Mouse (Mus musculus): ENCODE results near the gene Impg1.

DNA sequence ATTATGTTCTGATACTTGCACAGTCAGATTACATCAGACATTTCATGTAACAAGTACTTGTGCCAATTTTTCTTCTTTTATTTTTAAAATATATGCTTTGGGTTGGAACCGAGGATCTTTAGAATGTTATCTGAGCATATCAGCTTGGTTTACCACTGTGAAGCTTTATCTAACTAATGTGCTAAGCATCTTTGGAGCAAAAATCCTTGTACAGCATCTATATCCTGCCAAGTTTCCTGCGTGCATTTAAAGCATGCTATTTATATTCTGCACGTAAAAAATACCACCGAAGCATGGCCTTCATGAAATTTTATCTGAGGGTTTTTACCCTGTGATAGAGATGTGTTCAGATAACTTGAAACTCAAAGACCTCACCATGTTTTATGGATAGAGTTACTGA, 169.2 kb downstream of the Impg1 start:
- no peak for TF ChIP-seq POLR2A (IDR thresholded peaks at IDR 0.05; ENCODE audit: borderline replicate concordance, control insufficient read depth, low read depth, low read length)
- no peak for TF ChIP-seq CTCF (IDR thresholded peaks at IDR 0.05; ENCODE audit: control insufficient read depth, insufficient read depth, low read length)

All from bone marrow, adult 2 months (tissue).